Mouse (Mus musculus): Measurements from ENCODE around the gene Ctnnd2.

- TF ChIP-seq CTCF (IDR thresholded peaks at IDR 0.05; ENCODE audit: control insufficient read depth, insufficient read depth, low read length), result no peak
- TF ChIP-seq POLR2A (IDR thresholded peaks at IDR 0.05; ENCODE audit: borderline replicate concordance, control insufficient read depth, low read depth, low read length), result no peak
Observed at GRCm38 (mm10) chr15:30697356-30697755, 525.0 kb downstream of the Ctnnd2 start.
